Mouse (Mus musculus) gastrocnemius, postnatal 25 days (tissue): Measurements from ENCODE around the gene Mybpc2. TPM values are rescaled to one million over a fixed set of nuclear protein-coding genes. Genes with fewer than 3 reads are reported as not detected.

Source experiments
- DNase-seq: peaks from one replicate; pipeline ENCODE4 v3.0.0; 2022
- long read RNA-seq, 2 experiments: library from polyadenylated mRNA; stranded (forward); transcript quantifications; one replicate each; pipeline ENCODE4 v2.0.0; 2021
- total RNA-seq, 2 experiments: library from RNA; stranded (reverse); gene quantifications; 1 replicate in 1 of 2; 2 replicates in 1 of 2; pipeline ENCODE4 v1.2.3; 2021

Gene Mybpc2
- 1,000 to 10,000 TPM; 3,676 to 4,447 TPM for total RNA-seq
- long read RNA-seq, experiment 1, transcript Mybpc2-201 (28 exons, 3,611 nt): major isoform, 1,404 of 2,779 reads
- long read RNA-seq, experiment 1, partial matches to known transcripts: 1,283 of 2,779 reads
- long read RNA-seq, experiment 1, other reads (novel, unspliced or antisense): 92 of 2,779 reads
- long read RNA-seq, experiment 2, transcript Mybpc2-201 (28 exons, 3,611 nt): major isoform, 3,113 of 4,513 reads
- long read RNA-seq, experiment 2, partial matches to known transcripts: 1,227 of 4,513 reads
- long read RNA-seq, experiment 2, other reads (novel, unspliced or antisense): 173 of 4,513 reads

DNA sequence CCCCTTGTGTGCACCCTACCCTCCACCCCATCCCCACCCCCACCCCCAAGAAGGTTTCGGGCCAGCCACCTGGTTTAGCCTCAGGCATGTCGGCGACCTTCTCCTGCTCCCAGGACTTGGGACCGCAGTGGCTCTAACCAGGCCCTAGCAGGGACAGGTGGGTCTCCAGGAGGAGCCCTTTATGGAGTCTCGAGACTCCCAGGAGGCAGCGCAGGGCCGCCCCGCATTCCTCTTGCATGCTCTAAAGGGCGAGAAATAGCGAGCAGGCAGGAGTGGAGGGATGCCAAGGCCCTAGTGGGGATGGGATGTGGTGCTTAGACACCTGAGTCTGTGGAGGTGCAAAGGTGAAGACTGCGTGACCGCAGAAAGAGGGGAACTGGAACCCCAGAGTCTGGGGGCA is at the start of gene Mybpc2:
Mybpc2 (minus strand) TSS at position 155 of the 400 bp plus-strand sequence.
- DNase-seq: peak; percentile 79

DNA sequence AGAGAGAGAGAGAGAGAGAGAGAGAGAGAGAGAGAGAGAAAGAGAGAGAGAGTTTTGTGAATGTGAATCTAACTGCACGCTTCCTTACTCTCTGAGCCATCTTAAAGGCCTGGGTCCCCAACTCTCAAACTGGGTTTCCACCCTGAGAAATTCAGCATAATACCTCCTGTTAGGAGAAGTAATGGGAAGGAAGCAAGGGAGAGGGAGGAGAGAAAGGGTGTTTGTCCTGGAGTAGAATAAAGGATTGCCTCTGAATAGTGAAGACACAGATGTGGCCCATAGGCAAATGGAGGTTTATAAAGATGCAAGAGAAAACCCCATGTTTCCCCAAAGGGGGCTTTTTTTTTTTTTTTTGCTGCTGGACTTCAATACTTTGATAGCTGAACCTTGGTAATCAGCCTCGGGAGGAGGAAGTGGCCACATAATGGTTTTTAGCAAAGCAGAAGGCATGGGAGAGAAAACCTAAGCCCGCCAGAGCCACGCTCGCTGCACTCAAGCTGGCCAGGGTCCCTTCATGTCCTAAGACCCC is 48.6 kb upstream of the Mybpc2 start:
- no peak for DNase-seq

DNA sequence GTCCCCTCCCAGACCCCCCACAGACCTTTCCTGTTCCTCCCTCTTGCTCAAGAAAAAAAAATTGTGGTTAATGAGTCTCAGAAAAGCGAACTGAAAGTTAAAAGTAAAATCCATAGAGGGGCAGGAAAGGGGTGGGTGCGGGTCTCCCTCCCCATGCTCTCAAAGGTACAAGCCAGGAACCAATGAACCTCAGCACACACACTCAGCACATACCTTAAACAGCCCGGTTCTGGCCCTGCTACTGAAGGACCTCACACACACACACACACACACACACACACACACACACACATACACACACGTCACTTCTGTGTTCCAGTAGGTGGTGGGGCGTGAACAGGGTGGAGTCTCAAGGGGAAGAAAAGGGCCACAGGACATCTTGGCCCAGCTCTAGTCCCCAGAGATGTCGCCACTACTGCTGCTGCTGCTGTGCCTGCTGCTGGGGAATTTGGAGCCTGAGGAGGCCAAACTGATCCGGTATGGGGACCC is 47.8 kb upstream of the Mybpc2 start, which contains the start of gene Napsa:
Napsa (plus strand) TSS at position 168 of the 489 bp plus-strand sequence.
- no peak for DNase-seq

DNA sequence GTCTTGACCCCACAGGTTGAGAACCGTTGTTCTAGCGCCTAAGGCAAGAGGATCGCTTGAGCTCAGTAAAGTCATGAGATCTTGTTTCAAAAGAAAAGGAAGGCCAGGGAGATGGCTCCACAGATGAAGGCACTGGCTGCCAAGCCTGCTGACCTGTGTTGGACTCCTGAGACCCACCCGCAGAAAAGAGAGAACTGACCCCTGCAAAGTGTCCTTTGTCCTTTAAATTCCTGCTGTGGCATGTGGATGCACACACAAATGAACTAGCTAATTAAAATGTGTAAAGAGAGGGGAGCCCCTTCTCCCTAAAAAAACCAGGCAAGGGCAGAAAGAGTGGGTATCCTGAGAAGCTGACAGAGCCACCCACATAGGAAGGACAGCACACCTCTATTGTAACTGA is 47.4 kb upstream of the Mybpc2 start:
- no peak for DNase-seq

DNA sequence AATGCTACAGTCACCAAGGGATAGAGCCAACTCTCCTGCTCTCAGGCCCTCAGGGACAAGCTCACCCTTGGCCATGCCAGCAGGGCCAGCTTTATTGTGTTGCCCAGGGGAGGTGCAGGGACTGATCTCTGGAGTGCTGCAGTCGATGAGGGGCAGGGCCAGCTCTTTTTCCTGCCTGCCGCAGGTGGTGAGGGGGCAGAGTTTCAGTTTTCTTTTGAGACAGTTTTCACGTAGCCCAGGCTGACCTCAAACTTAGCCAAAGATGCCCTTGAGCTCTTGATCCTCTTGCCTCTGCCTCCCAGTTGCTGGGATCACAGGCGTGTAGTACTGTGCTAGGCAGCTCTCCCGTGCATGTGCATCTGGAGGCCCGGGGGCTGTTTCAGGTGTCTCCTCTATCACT is 46.5 kb upstream of the Mybpc2 start:
- DNase-seq: no peak

DNA sequence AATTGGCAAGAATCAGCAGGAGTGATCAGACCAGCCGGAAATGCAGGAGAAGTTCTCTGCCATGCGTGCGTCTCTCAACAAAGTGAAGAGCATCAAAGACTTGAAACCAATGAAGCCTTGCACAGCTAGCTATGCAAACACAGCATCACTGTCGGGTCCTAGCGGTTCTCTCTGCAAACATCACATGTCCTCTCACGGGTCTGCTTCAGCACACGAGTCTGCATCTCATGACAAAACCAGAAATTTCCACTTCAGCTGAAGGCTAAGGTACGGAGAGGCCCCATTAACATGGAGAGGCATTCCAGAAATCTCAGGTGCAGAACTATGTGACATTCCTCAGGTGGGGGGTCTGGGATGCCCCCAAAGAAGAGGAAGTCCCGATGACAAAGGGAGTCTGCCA is 44.3 kb upstream of the Mybpc2 start:
- DNase-seq: no peak

DNA sequence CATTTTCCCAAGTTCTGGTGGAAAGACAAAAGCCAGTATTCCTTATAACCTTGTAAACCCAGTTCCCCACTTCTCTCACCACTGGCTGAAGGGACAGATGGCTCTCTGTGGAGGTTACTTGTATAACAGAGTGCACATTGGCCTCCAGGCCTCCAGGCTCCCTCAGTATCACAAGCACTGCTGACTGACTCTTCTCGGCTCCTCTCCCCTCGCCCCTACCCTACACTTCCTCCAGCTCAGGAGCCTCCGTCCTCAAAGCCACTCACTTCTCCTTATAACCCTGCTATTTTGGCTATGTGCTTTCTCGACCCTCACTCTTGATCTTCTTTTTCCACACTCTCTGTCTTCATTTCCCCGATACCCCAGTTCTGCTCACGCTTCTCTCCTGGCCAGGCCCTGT is 41.0 kb upstream of the Mybpc2 start:
- no peak for DNase-seq

DNA sequence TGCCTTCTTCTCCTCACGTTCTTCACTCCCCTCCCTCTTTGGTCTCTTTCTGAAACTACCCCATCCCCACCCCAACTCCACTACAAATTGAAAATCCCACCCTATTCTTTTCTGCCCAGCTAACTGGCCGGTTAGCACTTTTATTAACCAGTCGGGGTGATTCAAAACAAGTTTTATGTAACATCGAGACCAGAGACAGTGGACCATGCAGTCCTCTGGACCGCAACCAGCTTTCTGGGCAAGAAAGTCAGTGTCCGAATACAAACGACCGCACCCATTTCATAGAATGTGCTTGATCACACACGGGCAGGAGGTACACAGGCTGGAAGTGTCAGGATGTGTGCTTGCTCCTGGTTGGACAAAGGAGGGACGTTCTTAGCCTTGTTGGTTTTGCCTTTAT is 40.0 kb upstream of the Mybpc2 start:
- no peak for DNase-seq

DNA sequence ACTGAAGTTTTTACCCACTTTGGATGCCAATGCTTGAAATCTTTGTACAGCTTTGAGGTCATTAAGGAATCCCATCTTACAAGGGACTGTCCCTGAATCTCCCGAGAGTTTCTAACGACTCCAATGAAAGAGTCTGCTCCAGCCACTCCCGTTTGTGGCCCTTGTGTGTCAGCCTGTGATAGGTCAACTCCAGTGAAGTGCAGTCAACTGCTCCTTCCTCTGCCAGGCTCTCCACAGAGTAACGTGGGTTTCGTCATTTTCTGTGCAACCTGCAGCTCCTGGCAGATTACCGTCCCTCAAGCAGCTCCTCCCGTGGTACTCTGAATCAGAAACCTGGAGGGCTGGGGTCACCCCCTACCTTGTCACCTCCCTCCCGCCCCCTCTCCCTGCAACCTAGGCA is 38.8 kb upstream of the Mybpc2 start:
- DNase-seq: no peak

DNA sequence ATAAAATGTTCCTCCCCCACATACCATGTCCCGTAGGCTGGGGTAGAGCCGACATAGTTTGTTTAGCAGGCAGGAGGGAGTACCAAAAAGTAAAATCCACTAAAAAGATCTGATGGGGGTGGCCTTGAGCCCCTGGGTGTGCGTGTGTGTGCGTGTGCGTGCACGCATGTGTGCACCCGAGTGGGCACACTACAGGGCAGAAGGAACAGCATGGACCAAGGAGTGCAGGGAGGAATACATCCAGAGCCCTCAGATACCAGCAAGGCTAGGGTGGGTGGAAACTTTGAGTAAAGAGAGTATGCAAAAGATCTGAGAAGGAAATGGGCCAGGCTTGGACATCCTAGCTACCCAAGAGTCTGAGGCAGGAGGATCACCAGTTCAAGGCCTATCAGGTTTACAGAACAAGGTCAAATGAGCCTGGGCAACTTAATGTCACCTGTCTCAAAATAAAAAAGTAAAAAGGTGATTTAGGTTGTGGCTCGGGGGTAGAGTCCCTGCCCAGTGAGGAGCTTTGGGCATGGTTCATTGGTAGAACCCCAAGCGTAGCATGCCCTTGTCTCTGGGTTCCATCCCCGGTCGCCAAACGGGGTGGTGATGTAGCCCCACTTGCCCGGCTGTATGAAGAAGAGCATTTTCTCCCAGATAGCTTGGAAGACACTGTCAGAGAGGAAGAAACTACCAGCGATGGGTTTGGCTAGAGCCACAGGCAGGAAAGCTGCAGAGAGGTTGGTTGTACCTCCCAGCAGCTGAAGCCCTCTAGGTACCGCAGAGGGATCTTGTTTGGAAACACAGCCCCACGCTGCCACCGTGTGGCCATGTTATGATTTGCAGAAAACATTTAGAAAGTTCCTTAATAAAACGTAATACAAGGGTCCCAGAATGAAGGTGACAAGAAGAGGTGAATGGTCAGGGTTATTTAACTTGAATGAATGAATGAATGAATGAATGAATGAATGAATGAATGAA is 36.3 kb upstream of the Mybpc2 start:
- no peak for DNase-seq

DNA sequence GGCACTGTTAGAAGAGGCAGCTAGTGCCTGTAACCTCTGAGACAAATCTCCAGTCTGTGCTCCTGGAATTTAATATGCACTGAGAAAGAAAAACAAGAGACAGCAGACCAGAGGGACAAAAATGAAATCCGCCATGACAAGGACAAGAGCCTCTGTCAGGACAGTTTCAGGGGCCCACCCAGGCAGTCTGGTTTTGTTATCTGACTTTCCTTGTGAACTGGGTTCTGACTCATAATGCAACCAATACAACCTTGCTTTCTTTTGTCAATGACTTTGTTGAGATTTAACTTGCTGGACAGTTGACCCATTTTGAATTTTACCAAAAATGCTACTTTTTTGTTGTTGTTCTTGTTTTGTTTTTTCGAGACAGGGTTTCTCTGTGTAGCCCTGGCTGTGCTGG is 33.2 kb upstream of the Mybpc2 start:
- DNase-seq: no peak

DNA sequence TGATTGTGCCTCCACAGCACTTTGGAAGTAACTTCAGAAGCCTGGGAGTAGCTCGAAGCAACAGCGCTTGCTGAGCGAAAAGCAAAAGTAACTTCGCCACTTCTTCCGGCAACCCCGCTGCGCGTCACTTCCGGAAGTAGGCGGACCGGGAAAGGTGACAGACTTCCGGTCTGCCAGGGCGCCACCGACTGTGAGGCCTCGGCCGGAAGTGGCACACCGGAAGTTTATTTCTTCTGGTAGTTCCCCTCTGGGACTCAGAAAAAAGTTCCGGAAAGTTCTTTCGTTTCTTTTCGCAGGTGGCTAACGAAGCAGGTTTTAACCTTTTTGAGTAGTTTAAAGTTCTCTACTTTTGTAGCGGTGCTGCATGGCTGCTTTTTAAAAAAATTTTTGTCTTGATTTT is 29.4 kb upstream of the Mybpc2 start, which contains the start of gene Nr1h2:
Nr1h2 (minus strand) TSS at position 126 of the 400 bp plus-strand sequence.
- DNase-seq: peak; percentile 94

DNA sequence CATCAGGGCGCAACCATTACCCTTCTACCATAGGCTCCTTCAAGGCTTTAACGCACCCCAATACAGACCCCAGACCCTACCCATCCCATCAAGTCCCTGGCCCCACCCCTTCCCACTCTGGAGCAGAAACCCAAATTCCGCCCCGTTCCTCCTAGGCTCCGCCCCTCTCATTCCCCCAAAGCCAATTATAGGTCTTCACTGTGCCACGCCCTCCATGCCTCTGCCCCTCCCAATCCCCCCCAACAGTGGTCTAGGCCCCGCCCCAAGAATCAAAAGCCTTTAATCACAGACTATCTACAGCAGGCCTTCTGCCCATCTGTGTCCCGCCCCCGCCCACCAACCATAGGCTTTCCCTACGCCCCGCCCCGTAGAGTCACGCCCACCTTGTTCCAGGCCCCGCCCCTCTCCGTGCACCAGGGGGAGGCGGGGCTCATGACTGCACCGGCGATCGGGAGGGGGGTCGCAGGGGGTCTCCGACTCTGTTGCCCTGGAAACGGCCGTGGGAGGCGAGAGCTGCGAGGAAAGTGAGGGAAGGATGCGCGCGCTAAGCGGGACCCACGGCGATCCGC is 28.8 kb upstream of the Mybpc2 start:
- DNase-seq: peak; percentile 75

DNA sequence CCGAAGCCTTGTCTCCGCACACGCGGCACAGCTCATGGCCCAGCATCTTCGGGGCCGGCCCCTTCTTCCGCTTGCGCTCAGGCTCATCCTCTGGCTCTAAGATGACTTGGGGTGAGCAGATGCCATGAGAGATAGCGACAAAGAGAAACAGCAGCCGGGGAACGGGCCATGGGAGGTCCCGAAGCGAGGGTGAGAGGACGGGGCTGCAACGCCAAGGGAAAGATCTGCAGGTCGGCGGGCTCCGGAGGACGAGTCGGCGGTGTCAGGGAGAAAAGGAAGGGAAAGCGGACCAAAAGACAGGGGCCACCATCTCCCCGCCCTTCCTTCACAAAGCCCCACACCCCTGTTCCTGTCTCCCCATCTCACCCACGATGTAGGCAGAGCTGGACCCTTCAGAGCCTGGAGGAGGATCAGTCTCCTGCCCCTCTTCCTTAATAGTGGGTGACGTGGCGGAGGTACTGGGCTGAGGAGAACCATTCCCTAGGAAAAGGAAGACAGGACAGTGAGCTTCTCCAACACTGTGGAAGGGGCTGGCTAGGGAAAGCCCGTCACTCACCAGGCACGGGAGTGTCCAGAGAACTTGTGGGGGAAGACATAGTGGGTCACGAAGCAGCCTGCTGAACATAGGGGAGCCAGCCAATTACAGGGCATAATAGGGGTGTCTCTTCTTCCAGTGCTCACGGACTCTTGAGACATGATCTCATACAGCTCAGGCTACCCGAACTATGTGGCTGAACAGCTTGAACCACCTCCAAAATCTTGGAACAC is 27.9 kb upstream of the Mybpc2 start:
- no peak for DNase-seq

DNA sequence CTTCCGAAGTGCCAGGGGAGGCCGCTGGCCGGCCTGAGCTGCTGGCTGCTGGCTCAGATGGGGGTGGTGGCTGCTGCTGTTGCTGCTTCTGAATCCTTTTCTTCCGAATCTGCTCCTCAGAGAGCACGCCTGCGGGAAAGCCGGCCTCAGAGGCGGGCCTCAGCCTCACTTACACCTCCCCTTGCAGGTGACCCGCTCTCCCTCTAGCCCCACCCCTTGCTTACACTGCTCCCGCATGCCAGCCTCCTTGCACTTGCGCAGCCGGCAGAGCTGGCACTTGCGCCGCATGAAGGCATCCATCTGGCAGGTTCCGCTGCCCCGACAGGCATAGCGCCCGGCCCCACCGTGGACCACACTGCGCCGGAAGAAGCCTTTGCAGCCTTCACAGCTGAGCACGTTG is 27.3 kb upstream of the Mybpc2 start:
- DNase-seq: no peak

DNA sequence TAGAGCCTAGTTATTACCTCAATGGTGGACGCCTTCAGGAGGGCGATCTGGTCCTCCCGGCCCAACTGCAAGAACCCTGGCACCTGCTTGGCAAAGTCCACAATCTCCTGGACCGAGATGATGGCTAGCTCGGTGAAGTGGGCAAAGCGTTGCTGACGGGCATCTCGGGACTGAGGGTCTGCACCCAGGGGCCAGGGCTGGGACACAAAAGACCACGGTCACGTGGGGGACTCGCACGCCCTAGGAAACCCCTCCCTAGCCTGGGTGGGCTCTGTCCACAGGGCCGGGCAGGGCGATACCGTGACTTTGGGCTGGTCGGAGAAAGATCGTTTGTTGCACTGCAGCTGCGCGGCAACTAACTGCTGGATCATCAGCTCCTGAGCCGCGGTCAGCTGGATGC is 26.8 kb upstream of the Mybpc2 start:
- no peak for DNase-seq

DNA sequence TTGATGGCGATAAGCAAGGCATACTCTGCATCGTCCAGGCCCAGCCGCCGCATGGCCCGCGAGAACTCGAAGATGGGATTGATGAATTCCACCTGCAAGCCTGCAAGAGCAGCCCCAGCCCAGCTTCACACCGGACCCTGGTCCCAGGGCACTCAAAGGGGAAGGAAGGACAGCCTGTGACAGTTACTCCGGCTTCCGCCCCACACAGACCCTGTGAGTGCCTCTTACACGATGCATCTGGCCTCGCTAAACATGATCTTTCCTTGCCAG is 25.9 kb upstream of the Mybpc2 start:
- DNase-seq: no peak

DNA sequence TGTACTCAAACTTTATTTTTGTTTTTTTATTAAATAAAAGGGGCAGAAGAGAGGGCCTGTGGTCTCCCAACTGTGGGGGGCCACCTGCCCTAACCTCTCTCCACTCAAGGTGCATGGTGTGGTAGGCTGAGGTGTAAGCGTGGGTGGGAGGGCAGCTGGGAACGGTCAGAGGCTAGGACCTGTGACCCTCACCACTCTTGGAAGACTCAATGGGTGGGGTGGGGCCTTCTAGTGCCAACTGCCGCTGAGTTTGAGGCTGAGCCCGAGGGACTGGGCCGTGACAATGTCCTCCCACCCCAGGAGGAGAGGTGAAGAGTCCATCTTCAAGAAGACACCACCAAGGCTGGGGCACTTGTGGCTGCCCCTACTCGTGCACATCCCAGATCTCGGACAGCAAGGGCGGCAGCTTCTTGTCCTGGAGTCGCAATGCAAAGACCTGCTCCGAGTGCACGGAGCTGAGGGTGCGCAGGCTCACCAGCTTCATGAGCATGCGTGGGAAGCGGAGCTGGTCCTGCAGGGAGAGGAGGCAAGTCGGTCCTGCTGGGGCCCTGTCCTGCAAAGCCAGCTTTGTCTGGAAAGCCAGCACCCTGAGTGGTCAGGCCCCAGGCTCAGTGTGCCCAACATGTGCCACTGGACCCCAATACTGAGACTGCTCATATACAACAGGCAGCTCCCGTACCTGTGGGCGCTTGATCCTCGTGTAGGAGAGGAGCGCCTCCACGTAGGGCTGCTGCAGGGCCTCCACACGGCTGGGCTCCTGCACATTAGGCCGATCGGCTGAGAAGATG is 25.4 kb upstream of the Mybpc2 start:
- no peak for DNase-seq

DNA sequence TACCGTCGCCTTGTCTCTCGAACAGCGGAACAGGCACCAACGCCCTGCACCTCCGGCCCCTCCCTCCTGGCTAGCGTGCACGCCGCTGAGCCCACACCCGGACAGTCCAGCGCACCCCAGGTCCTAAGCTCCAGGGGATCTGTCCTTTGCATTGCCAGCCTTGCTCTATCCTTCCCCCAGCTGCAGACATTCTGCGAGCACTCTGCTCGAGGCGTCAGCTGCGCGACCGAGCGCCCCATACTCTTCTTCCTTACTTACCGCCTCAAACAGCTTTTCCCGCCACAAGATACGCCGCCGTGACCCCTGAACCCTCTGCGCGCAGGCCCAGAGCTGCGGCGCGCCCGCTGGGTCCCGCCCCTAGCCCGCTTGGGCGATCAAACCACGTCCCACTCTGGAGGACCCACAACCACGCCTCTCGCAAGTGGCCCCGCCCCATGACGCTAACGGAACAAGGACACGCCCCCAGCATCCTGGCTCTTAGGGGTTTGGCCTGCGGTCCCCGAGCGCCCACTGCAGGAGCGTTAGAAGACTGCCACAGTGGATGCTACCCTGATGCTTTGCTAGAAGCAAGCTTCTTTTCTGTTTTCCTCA is 24.1 kb upstream of the Mybpc2 start, which contains the start of gene Pold1:
Pold1 (minus strand) TSS at position 353 of the 591 bp plus-strand sequence.
- DNase-seq: peak; percentile 99

DNA sequence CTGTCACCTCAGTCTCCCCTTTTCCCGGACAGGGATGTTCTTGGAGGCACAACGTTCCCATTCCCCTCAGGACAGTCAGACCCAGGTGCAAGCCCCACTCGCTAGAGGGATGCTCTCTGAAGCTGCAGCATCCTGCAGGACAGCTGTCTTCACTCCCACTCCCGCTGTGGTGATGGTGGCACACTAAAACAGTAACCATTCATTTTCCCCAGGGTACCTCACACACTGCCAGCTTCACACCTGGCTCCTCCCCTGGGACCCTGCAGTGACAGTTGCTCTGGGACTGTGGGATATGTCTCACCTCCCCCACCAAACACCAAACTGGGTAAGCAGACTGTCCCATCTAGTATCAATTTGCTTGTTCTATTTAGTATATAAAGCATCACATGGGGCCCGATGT is 23.3 kb upstream of the Mybpc2 start:
- no peak for DNase-seq

DNA sequence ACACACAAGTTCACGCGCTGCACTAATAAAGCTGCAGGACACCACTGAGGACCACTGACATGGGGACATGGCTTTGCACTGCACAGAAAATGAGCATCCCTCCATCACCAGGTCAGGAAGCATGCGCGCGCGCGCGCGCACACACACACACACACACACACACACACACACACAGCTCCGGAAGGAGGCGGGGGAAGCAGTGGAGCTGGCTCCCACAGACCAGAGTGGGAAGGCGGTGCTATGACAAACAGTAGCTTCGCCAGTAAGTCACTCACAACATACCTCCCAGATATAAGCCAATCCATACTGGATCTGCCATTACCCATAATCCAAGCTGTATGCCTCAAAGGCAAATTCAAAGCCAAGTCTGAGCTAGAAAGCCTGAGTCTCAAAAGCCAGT is 22.6 kb upstream of the Mybpc2 start:
- DNase-seq: no peak
